Mouse (Mus musculus): ENCODE data around the gene Tspan3. TPM values are rescaled to one million over a fixed set of nuclear protein-coding genes. Genes with fewer than 3 reads are reported as not detected.

Gene Tspan3
- polyA plus RNA-seq, 1 experiment = 320 TPM

DNA sequence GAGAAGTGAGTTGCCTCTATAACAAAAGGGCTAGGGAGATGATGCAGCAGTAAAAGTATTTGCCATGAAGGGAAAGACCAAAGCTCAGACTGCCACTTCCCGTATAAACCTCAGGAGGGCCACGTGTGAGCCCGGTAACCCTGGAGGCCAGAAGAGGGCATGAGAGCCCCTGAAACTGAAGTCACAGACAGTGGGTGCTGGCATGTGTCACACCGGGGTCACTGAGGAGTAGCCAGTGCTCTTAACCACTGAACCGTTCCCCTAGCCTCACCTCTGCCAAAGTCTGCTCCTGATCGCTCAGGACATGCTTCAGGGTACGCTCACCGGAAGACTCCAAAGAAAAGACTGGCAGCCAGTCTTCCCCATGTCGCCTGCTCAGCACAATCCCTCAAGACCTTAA lies 23.5 kb downstream of the Tspan3 start:
- TF ChIP-seq CTCF (conservative IDR thresholded peaks at IDR 0.05; ENCODE audit: insufficient read depth, insufficient read length, low read depth, low read length) (no peak; the same call in 1 of the 2 replicates), POLR2A (IDR thresholded peaks at IDR 0.05; ENCODE audit: low read depth, low read length) (no peak)
- DNase-seq = peak; percentile 84
- Histone ChIP-seq H3K4me3 (ENCODE audit: insufficient read depth, low read depth, low read length) (no peak overlapping the region), H3K4me1 (ENCODE audit: control insufficient read depth, insufficient read depth, low read length) (0 out of 2 replicates have a peak, but pooled peaks cover 2% of the 10 kb centered on the region), H3K27ac (ENCODE audit: insufficient read depth, low read depth, low read length) (no peak overlapping the region), H3K36me3 (ENCODE audit: control insufficient read depth, insufficient read depth, low read length) (peaks cover 1% of the 10 kb centered on the region), H3K27me3 (replicated peaks; ENCODE audit: control insufficient read depth, insufficient read depth, low read length) (no peaks in the 10 kb centered on the region)
- WGBS = 25% methylated on average over 9 of the region's 9 CpGs

DNA sequence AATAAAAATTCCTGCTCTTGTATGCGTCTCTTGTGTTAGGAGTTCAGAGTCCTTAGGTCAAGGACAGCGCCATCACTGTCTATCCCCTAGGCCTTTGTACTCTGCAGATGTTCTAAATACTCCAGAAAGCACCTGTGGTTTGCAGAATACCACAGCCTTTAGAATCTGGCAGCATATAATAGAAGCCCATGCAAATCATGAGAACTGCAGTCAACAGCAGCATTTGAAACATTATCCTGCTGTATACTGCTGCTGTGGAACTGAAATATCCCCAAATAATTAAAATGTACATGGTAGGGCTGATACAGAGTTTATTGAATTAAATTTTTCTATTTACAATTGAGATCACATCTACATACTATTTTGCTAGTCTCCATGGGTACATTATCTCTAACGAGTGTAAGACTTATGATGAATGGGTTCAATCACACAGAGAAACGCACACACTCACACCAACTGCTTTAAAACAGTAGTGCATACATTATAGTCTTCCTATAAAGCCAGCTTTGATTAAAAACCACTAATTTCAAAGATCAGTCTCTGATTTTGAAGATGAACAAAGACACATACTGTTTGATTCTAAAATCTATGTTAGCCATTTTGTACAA lies 29.6 kb downstream of the Tspan3 start:
- 83% methylated on average over 4 of the region's 4 CpGs for WGBS
- no peak overlapping the region for H3K4me3 ChIP-seq (ENCODE audit: insufficient read depth, low read depth, low read length)
- H3K27me3 ChIP-seq (replicated peaks; ENCODE audit: control insufficient read depth, insufficient read depth, low read length) = no peaks in the 10 kb centered on the region

DNA sequence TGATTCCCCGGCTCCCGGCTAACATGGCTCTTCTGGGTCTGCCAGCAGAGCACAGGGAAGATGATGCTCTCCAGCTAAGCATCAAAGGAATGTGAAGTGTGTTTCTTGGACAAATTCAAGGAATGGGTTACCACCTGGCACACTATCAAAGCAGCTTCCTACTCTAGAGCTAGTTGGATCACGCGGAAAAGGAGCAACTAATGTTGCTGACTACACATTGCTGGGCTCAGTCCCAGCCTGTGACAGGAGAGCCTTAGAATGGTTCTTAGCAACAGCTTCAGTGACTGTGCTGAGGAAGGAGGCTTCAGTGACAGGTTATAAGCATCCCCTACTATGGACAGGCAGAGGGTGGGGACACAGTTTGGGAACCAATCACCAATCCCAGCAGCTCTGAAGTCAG lies 30.7 kb downstream of the Tspan3 start:
- no peaks in the 10 kb centered on the region; the same call in 1 of the 2 replicates for H3K36me3 ChIP-seq (ENCODE audit: control insufficient read depth, insufficient read depth, low read length)
- WGBS = 59% methylated on average over 4 of the region's 4 CpGs
- H3K27ac ChIP-seq (ENCODE audit: insufficient read depth, low read depth, low read length) = no peak overlapping the region
- H3K4me3 ChIP-seq (ENCODE audit: insufficient read depth, low read depth, low read length) = no peak overlapping the region
- no peaks in the 10 kb centered on the region for H3K27me3 ChIP-seq (replicated peaks; ENCODE audit: control insufficient read depth, insufficient read depth, low read length)
- DNase-seq = no peak
- H3K4me1 ChIP-seq (ENCODE audit: control insufficient read depth, insufficient read depth, low read length) = no peaks in the 10 kb centered on the region
- TF ChIP-seq CTCF (conservative IDR thresholded peaks at IDR 0.05; ENCODE audit: insufficient read depth, insufficient read length, low read depth, low read length) = no peak
- no peak for TF ChIP-seq POLR2A (IDR thresholded peaks at IDR 0.05; ENCODE audit: low read depth, low read length)

More for the DNA sequence above, 29.6 kb downstream of the Tspan3 start:
- Histone ChIP-seq H3K36me3 (ENCODE audit: control insufficient read depth, insufficient read depth, low read length) (no peaks in the 10 kb centered on the region; the same call in 1 of the 2 replicates), H3K27ac (ENCODE audit: insufficient read depth, low read depth, low read length) (no peak overlapping the region), H3K4me1 (ENCODE audit: control insufficient read depth, insufficient read depth, low read length) (no peaks in the 10 kb centered on the region)
- TF ChIP-seq CTCF (conservative IDR thresholded peaks at IDR 0.05; ENCODE audit: insufficient read depth, insufficient read length, low read depth, low read length) (no peak), POLR2A (IDR thresholded peaks at IDR 0.05; ENCODE audit: low read depth, low read length) (no peak)
- no peak for DNase-seq

DNA sequence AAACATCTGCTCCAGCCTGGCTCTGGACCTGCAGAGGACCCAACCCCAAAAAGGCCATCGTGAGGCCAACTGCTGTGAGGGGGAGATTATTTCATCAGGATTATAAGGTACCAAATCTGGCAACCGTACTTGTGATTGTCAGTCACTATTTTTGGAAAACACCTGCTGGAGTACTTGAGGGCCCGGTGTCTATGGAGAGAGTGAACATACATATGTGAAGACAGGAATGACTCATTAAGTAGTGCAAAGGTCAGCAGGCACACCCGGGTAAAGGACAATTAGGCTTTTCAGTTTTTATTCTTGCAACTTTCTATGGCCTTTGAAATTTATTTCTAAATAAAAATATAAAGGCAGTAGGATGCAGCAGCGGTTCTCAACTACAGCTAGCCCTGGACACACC lies 31.3 kb downstream of the Tspan3 start:
- no peak overlapping the region for H3K27ac ChIP-seq (ENCODE audit: insufficient read depth, low read depth, low read length)
- H3K27me3 ChIP-seq (replicated peaks; ENCODE audit: control insufficient read depth, insufficient read depth, low read length) = no peaks in the 10 kb centered on the region
- no peak for TF ChIP-seq POLR2A (IDR thresholded peaks at IDR 0.05; ENCODE audit: low read depth, low read length)
- TF ChIP-seq CTCF (conservative IDR thresholded peaks at IDR 0.05; ENCODE audit: insufficient read depth, insufficient read length, low read depth, low read length) = no peak
- H3K36me3 ChIP-seq (ENCODE audit: control insufficient read depth, insufficient read depth, low read length) = no peaks in the 10 kb centered on the region
- no peaks in the 10 kb centered on the region; the same call in 1 of the 2 replicates for H3K4me1 ChIP-seq (ENCODE audit: control insufficient read depth, insufficient read depth, low read length)
- 77% methylated on average over 5 of the region's 5 CpGs for WGBS
- DNase-seq = no peak
- H3K4me3 ChIP-seq (ENCODE audit: insufficient read depth, low read depth, low read length) = no peak overlapping the region

DNA sequence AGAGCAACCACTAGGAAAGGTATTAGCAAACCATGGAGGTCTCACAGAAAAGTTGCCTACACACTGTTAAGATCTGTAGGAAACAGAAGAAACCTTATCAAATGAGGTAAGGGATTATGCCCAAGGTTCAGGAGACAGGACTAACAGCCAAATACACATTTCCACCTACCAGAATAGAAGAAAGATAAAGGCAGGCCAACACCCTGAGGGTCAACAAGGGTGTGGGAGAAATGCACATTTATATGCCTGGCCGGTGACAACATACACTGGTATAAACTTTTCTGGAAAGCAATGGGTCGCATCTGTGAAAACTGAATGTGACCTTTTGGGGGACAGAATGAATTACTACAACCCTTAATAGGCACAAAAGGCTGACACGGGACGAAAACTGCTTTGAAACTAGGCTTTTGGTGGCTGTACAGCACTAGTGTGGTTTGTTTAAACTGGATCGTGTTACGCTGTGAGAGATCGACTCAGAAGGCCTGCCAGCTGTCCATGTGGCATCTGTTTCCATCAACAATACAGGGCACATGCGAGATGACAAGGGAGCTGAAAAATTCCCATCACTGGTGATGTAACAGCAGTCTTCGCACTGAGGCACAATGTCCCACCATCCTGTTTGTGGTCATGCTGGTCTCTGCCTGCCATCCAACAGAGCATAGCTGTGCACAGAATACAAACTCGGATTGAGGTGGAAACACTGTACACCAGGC lies 33.3 kb downstream of the Tspan3 start:
- no peak overlapping the region for H3K27ac ChIP-seq (ENCODE audit: insufficient read depth, low read depth, low read length)
- H3K36me3 ChIP-seq (ENCODE audit: control insufficient read depth, insufficient read depth, low read length) = no peaks in the 10 kb centered on the region
- no peak for DNase-seq
- TF ChIP-seq CTCF (conservative IDR thresholded peaks at IDR 0.05; ENCODE audit: insufficient read depth, insufficient read length, low read depth, low read length) (no peak), POLR2A (IDR thresholded peaks at IDR 0.05; ENCODE audit: low read depth, low read length) (no peak)
- H3K27me3 ChIP-seq (replicated peaks; ENCODE audit: control insufficient read depth, insufficient read depth, low read length) = no peaks in the 10 kb centered on the region
- 68% methylated on average over 10 of the region's 10 CpGs for WGBS
- H3K4me3 ChIP-seq (ENCODE audit: insufficient read depth, low read depth, low read length) = no peak overlapping the region
- H3K4me1 ChIP-seq (ENCODE audit: control insufficient read depth, insufficient read depth, low read length) = peaks cover 2% of the 10 kb centered on the region; the same call in 1 of the 2 replicates

DNA sequence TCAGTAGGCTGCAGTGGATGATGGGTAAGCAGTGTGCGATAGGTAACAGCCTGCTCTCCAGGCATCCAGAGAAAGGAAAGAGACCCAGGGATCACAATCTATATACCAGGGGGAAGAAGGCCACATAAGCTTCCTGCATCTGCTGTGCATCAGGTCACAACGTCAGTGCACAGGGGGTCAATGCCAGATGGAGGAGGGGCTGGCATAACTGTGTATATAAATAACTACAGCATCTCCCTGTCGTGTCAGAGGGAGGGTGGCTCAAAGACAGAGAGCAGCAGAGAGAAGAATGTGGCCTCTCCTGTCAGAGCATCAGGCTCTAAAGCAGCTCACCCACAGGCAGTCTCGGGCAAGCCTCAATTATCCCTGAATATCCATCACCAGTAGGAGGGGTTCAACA lies 34.7 kb downstream of the Tspan3 start:
- Histone ChIP-seq H3K27ac (ENCODE audit: insufficient read depth, low read depth, low read length) (no peak overlapping the region), H3K4me3 (ENCODE audit: insufficient read depth, low read depth, low read length) (no peak overlapping the region), H3K4me1 (ENCODE audit: control insufficient read depth, insufficient read depth, low read length) (peaks cover 2% of the 10 kb centered on the region; the same call in 1 of the 2 replicates), H3K36me3 (ENCODE audit: control insufficient read depth, insufficient read depth, low read length) (no peaks in the 10 kb centered on the region), H3K27me3 (replicated peaks; ENCODE audit: control insufficient read depth, insufficient read depth, low read length) (no peaks in the 10 kb centered on the region)
- TF ChIP-seq POLR2A (IDR thresholded peaks at IDR 0.05; ENCODE audit: low read depth, low read length) (no peak), CTCF (conservative IDR thresholded peaks at IDR 0.05; ENCODE audit: insufficient read depth, insufficient read length, low read depth, low read length) (no peak)
- WGBS = 56% methylated on average over 4 of the region's 4 CpGs
- DNase-seq = no peak

DNA sequence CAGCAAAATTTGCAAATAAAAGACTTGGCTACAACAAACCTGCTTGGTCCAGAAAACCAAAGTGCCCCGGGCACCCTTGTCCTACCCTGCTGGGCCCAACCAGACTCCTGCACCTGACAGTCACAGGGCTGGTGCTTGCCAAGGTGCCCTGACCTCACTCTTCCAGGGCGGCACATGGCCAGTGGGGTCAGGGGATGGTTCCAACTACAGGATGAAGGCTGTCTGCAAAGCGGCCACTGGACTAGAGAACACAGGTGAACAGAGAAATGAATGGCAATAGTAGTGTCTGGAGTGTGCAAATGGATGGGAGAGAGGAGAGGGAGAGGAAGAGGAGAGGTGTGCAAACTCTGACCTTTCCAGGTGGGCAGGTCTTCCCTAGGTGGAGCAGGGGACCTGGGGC lies 35.3 kb downstream of the Tspan3 start:
- H3K36me3 ChIP-seq (ENCODE audit: control insufficient read depth, insufficient read depth, low read length) = no peaks in the 10 kb centered on the region
- WGBS = 67% methylated on average over 3 of the region's 3 CpGs
- TF ChIP-seq POLR2A (IDR thresholded peaks at IDR 0.05; ENCODE audit: low read depth, low read length) (no peak), CTCF (conservative IDR thresholded peaks at IDR 0.05; ENCODE audit: insufficient read depth, insufficient read length, low read depth, low read length) (no peak)

More for the DNA sequence above, 35.3 kb downstream of the Tspan3 start:
- peak; percentile 29 for DNase-seq
- Histone ChIP-seq H3K27me3 (replicated peaks; ENCODE audit: control insufficient read depth, insufficient read depth, low read length) (no peaks in the 10 kb centered on the region), H3K4me1 (ENCODE audit: control insufficient read depth, insufficient read depth, low read length) (peaks cover 2% of the 10 kb centered on the region; the same call in 1 of the 2 replicates), H3K4me3 (ENCODE audit: insufficient read depth, low read depth, low read length) (no peak overlapping the region), H3K27ac (ENCODE audit: insufficient read depth, low read depth, low read length) (no peak overlapping the region)

Measured in kidney, adult 2 months (tissue).